Mouse (Mus musculus) heart, postnatal 36 days (tissue): ENCODE data around the gene Csf1. TPM values are rescaled to one million over a fixed set of nuclear protein-coding genes. Genes with fewer than 3 reads are reported as not detected.

Experiments
- DNase-seq, 2 experiments: peaks; one replicate each; pipeline ENCODE4 v3.0.0; 2021 to 2022
- intact Hi-C: fragments of 180-260 bp; cut with DNase I; formaldehyde crosslinking; loops from one replicate; pipeline ENCODE4 v1.15.1; 2025
- total RNA-seq, 2 experiments: library from RNA; stranded (reverse); gene quantifications; 2 replicates each; pipeline ENCODE4 v1.2.3; 2021

Csf1 gene
- 10 to 100 TPM; 34.4 to 49.5 TPM for total RNA-seq

GRCm38 (mm10) chr3:107759929-107760581, at the start of gene Csf1:
TSS of gene Csf1 (minus strand) at chr3:107760469.
- intact Hi-C loops, result loop anchor here (1.0 to 5.0 kb wide), 5 partner anchors 33 to 128 kb away; partner anchors contain the start of genes Gm10961 and Strip1
- peak; percentile 91 to 94 for DNase-seq

GRCm38 (mm10) chr3:107808013-107808750, 47.9 kb upstream of the Csf1 start:
- intact Hi-C loops, result loop anchor here (1.0 kb wide), 1 partner anchor 48 kb away; the partner anchor contains the start of gene Csf1
- DNase-seq, result no peak

- intact Hi-C loops, result no loop called here
- DNase-seq, result no peak
Observed at GRCm38 (mm10) chr3:107807386-107807974, 47.2 kb upstream of the Csf1 start.

- DNase-seq, result no peak
Observed at GRCm38 (mm10) chr3:107806916-107807315, 46.6 kb upstream of the Csf1 start.

GRCm38 (mm10) chr3:107804799-107805198, 44.5 kb upstream of the Csf1 start:
- intact Hi-C loops, result loop anchor here (5.0 kb wide), 1 partner anchor 58 kb away; no protein-coding TSS in a partner anchor

More at GRCm38 (mm10) chr3:107806916-107807315, 46.6 kb upstream of the Csf1 start:
- intact Hi-C loops, result no loop called here

GRCm38 (mm10) chr3:107802185-107802946, 42.1 kb upstream of the Csf1 start:
- intact Hi-C loops, result loop anchor here (5.0 kb wide), 1 partner anchor 60 kb away; no protein-coding TSS in a partner anchor
- DNase-seq, result no peak

More at GRCm38 (mm10) chr3:107804799-107805198, 44.5 kb upstream of the Csf1 start:
- DNase-seq, result no peak

GRCm38 (mm10) chr3:107798946-107799345, 38.7 kb upstream of the Csf1 start:
- intact Hi-C loops, result no loop called here
- DNase-seq, result no peak

GRCm38 (mm10) chr3:107796191-107796983, 36.1 kb upstream of the Csf1 start:
- intact Hi-C loops, result no loop called here

GRCm38 (mm10) chr3:107794890-107795289, 34.6 kb upstream of the Csf1 start:
- intact Hi-C loops, result no loop called here

More at GRCm38 (mm10) chr3:107796191-107796983, 36.1 kb upstream of the Csf1 start:
- no peak for DNase-seq

GRCm38 (mm10) chr3:107793300-107794201, 33.3 kb upstream of the Csf1 start:
- DNase-seq, result peak; percentile 58 to 79
- intact Hi-C loops, result loop anchor here (2.0 kb wide), 1 partner anchor 33 kb away; the partner anchor contains the start of gene Csf1

More at GRCm38 (mm10) chr3:107794890-107795289, 34.6 kb upstream of the Csf1 start:
- no peak for DNase-seq

GRCm38 (mm10) chr3:107792736-107793135, 32.5 kb upstream of the Csf1 start:
- intact Hi-C loops, result loop anchor here (2.0 kb wide), 1 partner anchor 32 kb away; the partner anchor contains the start of gene Csf1
- DNase-seq, result no peak

GRCm38 (mm10) chr3:107790766-107791303, 30.6 kb upstream of the Csf1 start:
- DNase-seq, result no peak
- intact Hi-C loops, result no loop called here

- no peak for DNase-seq
- intact Hi-C loops, result no loop called here
Observed at GRCm38 (mm10) chr3:107790227-107790626, 30.0 kb upstream of the Csf1 start.

- DNase-seq, result no peak
- intact Hi-C loops, result no loop called here
Observed at GRCm38 (mm10) chr3:107788885-107789284, 28.6 kb upstream of the Csf1 start.

- peak in 1 of 2 experiments; percentile 41 for DNase-seq
- intact Hi-C loops, result no loop called here
Observed at GRCm38 (mm10) chr3:107787613-107788501, 27.6 kb upstream of the Csf1 start.

GRCm38 (mm10) chr3:107786980-107787612, 26.8 kb upstream of the Csf1 start:
- intact Hi-C loops, result no loop called here
- peak in 1 of 2 experiments; percentile 30 for DNase-seq

- intact Hi-C loops, result no loop called here
- no peak for DNase-seq
Observed at GRCm38 (mm10) chr3:107786344-107786743, 26.1 kb upstream of the Csf1 start.
